Mouse (Mus musculus): ENCODE measurements around the gene Gm37240. TPM values are rescaled to one million over a fixed set of nuclear protein-coding genes. Genes with fewer than 3 reads are reported as not detected.
"Not testable (repeated sequence)": the region's sequence is repeated elsewhere in the genome, so short reads cannot be mapped to it uniquely, and the experiment has no call there.

Gene Gm37240
- polyA plus RNA-seq, 1 experiment from 2014 or later: 2.8 TPM

DNA sequence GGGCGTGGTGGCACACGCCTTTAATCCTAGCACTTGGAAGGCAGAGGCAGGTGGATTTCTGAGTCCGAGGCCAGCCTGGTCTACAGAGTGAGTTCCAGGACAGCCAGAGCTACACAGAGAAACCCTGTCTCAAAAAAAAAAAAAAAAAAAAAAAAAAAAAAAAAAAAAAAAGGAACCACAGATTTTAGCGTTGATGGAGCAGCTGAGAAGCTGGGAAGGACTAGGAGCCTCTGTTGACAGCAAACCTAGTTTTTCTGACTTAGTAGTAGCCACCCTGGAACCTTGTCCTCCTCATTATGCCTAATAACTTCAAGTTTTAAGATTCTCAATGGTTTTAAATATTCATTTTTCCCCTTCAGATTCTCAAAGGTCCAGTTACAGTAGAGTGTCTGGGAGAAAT lies 1239.2 kb downstream of the Gm37240 start:
- 82% methylated on average over 4 of the region's 4 CpGs for WGBS
- DNase-seq (ENCODE audit: low spot score); H3K9me3 ChIP-seq; H3K36me3 ChIP-seq (replicated peaks); H3K27ac ChIP-seq (replicated peaks); H3K4me1 ChIP-seq; H3K4me3 ChIP-seq; H3K27me3 ChIP-seq (replicated peaks; ENCODE audit: low read depth, poor library complexity, severe bottlenecking): not testable (repeated sequence)

- WGBS: 37% methylated on average over 4 of the region's 4 CpGs
- no peak for DNase-seq (ENCODE audit: low spot score)
- H3K27me3 ChIP-seq (replicated peaks; ENCODE audit: low read depth, poor library complexity, severe bottlenecking): no peaks in the 10 kb centered on the region
- H3K27ac ChIP-seq (replicated peaks): no peak overlapping the region
- no peaks in the 10 kb centered on the region for H3K9me3 ChIP-seq
- peaks cover 7% of the 10 kb centered on the region; the same call in 1 of the 2 replicates for H3K4me1 ChIP-seq
- H3K36me3 ChIP-seq (replicated peaks): no peaks in the 10 kb centered on the region
- H3K4me3 ChIP-seq: no peak overlapping the region
Observed at GRCm38 (mm10) chr3:84647616-84648015, 1239.7 kb downstream of the Gm37240 start.

- peaks cover 7% of the 10 kb centered on the region; the same call in 1 of the 2 replicates for H3K4me1 ChIP-seq
- no peak for DNase-seq (ENCODE audit: low spot score)
- H3K36me3 ChIP-seq (replicated peaks): no peaks in the 10 kb centered on the region
- no peaks in the 10 kb centered on the region for H3K27me3 ChIP-seq (replicated peaks; ENCODE audit: low read depth, poor library complexity, severe bottlenecking)
- H3K4me3 ChIP-seq: no peak overlapping the region
- no peak overlapping the region for H3K27ac ChIP-seq (replicated peaks)
- 84% methylated on average over 8 of the region's 8 CpGs for WGBS
- no peaks in the 10 kb centered on the region for H3K9me3 ChIP-seq
Observed at GRCm38 (mm10) chr3:84646331-84646845, 1240.9 kb downstream of the Gm37240 start.

GRCm38 (mm10) chr3:84646007-84646290 lies 1241.4 kb downstream of the Gm37240 start:
- no peaks in the 10 kb centered on the region for H3K36me3 ChIP-seq (replicated peaks)
- 91% methylated on average over 3 of the region's 3 CpGs for WGBS

GRCm38 (mm10) chr3:84645156-84646006 lies 1241.9 kb downstream of the Gm37240 start:
- H3K9me3 ChIP-seq: no peaks in the 10 kb centered on the region
- 82% methylated on average over 9 of the region's 9 CpGs for WGBS

More at GRCm38 (mm10) chr3:84646007-84646290, 1241.4 kb downstream of the Gm37240 start:
- no peak overlapping the region for H3K27ac ChIP-seq (replicated peaks)
- peaks cover 7% of the 10 kb centered on the region; the same call in 1 of the 2 replicates for H3K4me1 ChIP-seq
- no peak overlapping the region for H3K4me3 ChIP-seq
- no peak for DNase-seq (ENCODE audit: low spot score)
- H3K27me3 ChIP-seq (replicated peaks; ENCODE audit: low read depth, poor library complexity, severe bottlenecking): no peaks in the 10 kb centered on the region
- H3K9me3 ChIP-seq: no peaks in the 10 kb centered on the region

DNA sequence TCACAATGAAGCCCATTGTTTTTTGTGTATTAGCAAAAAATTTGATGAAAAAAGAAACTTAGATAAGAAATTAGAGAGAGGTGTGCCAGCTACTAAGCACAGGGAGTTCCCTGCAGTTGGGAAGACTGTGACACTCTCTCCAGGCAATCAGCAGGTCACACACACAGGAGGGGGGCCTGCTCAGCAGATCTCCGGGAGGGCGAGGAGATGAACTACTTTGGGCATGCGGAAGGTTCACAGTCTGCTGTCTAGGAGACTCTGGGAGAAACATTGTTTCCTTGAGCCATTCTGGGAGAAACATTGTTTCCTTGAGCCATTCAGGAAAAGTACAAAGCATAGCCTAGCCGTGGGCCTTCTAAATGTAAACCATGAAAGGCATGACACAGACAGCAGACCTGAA lies 1244.4 kb downstream of the Gm37240 start:
- H3K27me3 ChIP-seq (replicated peaks; ENCODE audit: low read depth, poor library complexity, severe bottlenecking): no peaks in the 10 kb centered on the region; the same call in 1 of the 2 replicates
- H3K9me3 ChIP-seq: no peaks in the 10 kb centered on the region
- no peaks in the 10 kb centered on the region for H3K36me3 ChIP-seq (replicated peaks)
- H3K4me1 ChIP-seq: peaks cover 19% of the 10 kb centered on the region
- DNase-seq (ENCODE audit: low spot score): no peak
- no peak overlapping the region for H3K27ac ChIP-seq (replicated peaks)
- H3K4me3 ChIP-seq: no peak overlapping the region
- 64% methylated on average over 4 of the region's 4 CpGs for WGBS

More at GRCm38 (mm10) chr3:84645156-84646006, 1241.9 kb downstream of the Gm37240 start:
- no peak overlapping the region for H3K4me3 ChIP-seq
- H3K27ac ChIP-seq (replicated peaks): no peak overlapping the region
- H3K36me3 ChIP-seq (replicated peaks): no peaks in the 10 kb centered on the region
- DNase-seq (ENCODE audit: low spot score): no peak
- peaks cover 8% of the 10 kb centered on the region; the same call in 1 of the 2 replicates for H3K4me1 ChIP-seq
- H3K27me3 ChIP-seq (replicated peaks; ENCODE audit: low read depth, poor library complexity, severe bottlenecking): no peaks in the 10 kb centered on the region

- no peak for DNase-seq (ENCODE audit: low spot score)
- H3K4me1 ChIP-seq: peaks cover 15% of the 10 kb centered on the region
- H3K9me3 ChIP-seq: no peaks in the 10 kb centered on the region
- H3K27me3 ChIP-seq (replicated peaks; ENCODE audit: low read depth, poor library complexity, severe bottlenecking): no peaks in the 10 kb centered on the region; the same call in 1 of the 2 replicates
- no peak overlapping the region for H3K27ac ChIP-seq (replicated peaks)
- WGBS: 84% methylated on average over 2 of the region's 2 CpGs
- no peak overlapping the region for H3K4me3 ChIP-seq
- no peaks in the 10 kb centered on the region for H3K36me3 ChIP-seq (replicated peaks)
Observed at GRCm38 (mm10) chr3:84641391-84641790, 1245.9 kb downstream of the Gm37240 start.

GRCm38 (mm10) chr3:84640536-84640935 lies 1246.8 kb downstream of the Gm37240 start:
- peaks cover 15% of the 10 kb centered on the region for H3K4me1 ChIP-seq
- DNase-seq (ENCODE audit: low spot score): no peak
- no peaks in the 10 kb centered on the region for H3K36me3 ChIP-seq (replicated peaks)
- H3K4me3 ChIP-seq: no peak overlapping the region
- 63% methylated on average over 6 of the region's 6 CpGs for WGBS
- H3K27me3 ChIP-seq (replicated peaks; ENCODE audit: low read depth, poor library complexity, severe bottlenecking): no peaks in the 10 kb centered on the region; the same call in 1 of the 2 replicates
- no peak overlapping the region for H3K27ac ChIP-seq (replicated peaks)
- H3K9me3 ChIP-seq: no peaks in the 10 kb centered on the region

GRCm38 (mm10) chr3:84639767-84640500 lies 1247.4 kb downstream of the Gm37240 start:
- Histone ChIP-seq H3K27ac (replicated peaks) (no peak overlapping the region), H3K4me1 (peaks cover 15% of the 10 kb centered on the region), H3K9me3 (no peaks in the 10 kb centered on the region), H3K36me3 (replicated peaks) (no peaks in the 10 kb centered on the region), H3K4me3 (no peak overlapping the region), H3K27me3 (replicated peaks; ENCODE audit: low read depth, poor library complexity, severe bottlenecking) (no peaks in the 10 kb centered on the region; the same call in 1 of the 2 replicates)
- DNase-seq (ENCODE audit: low spot score): no peak
- WGBS: 46% methylated on average over 11 of the region's 11 CpGs

DNA sequence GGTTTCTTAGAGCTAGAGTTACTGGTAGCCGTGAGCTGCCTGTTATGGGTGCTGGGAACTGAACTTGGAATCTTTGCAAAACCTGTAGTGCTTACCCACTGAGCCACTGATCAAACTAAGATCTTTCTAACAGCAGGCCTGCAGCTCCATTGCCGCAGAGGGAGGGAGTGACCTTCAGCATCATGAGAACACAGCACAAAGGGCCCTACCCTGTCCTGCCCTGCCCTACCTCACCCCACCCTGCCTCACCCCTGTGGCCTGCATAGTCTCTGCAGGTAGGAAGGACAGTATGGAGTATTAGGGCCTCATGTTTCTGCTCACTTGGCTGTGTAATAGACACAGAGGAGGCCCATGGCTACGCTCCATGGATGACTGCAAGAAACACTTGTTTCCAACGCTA lies 1248.5 kb downstream of the Gm37240 start:
- Histone ChIP-seq H3K27ac (replicated peaks) (no peak overlapping the region), H3K4me1 (peaks cover 15% of the 10 kb centered on the region), H3K4me3 (no peak overlapping the region), H3K36me3 (replicated peaks) (no peaks in the 10 kb centered on the region), H3K9me3 (no peaks in the 10 kb centered on the region), H3K27me3 (replicated peaks; ENCODE audit: low read depth, poor library complexity, severe bottlenecking) (no peaks in the 10 kb centered on the region; the same call in 1 of the 2 replicates)
- WGBS: 87% methylated on average over 4 of the region's 4 CpGs
- DNase-seq (ENCODE audit: low spot score): no peak

- no peak for DNase-seq (ENCODE audit: low spot score)
- no peak overlapping the region for H3K4me3 ChIP-seq
- H3K36me3 ChIP-seq (replicated peaks): no peaks in the 10 kb centered on the region
- peaks cover 15% of the 10 kb centered on the region for H3K4me1 ChIP-seq
- H3K27me3 ChIP-seq (replicated peaks; ENCODE audit: low read depth, poor library complexity, severe bottlenecking): no peaks in the 10 kb centered on the region; the same call in 1 of the 2 replicates
- no peaks in the 10 kb centered on the region for H3K9me3 ChIP-seq
- WGBS: 60% methylated on average over 12 of the region's 12 CpGs
- H3K27ac ChIP-seq (replicated peaks): no peak overlapping the region
Observed at GRCm38 (mm10) chr3:84637890-84638578, 1249.3 kb downstream of the Gm37240 start.

GRCm38 (mm10) chr3:84637095-84637494 lies 1250.2 kb downstream of the Gm37240 start:
- Histone ChIP-seq H3K27ac (replicated peaks) (no peak overlapping the region), H3K36me3 (replicated peaks) (no peaks in the 10 kb centered on the region), H3K9me3 (no peaks in the 10 kb centered on the region), H3K4me1 (peaks cover 15% of the 10 kb centered on the region), H3K4me3 (no peak overlapping the region), H3K27me3 (replicated peaks; ENCODE audit: low read depth, poor library complexity, severe bottlenecking) (no peaks in the 10 kb centered on the region; the same call in 1 of the 2 replicates)
- 90% methylated on average over 6 of the region's 6 CpGs for WGBS
- DNase-seq (ENCODE audit: low spot score): no peak
